Comparison of ENCODE assay signal across 8 mouse cellular contexts in the genomic region with DNA sequence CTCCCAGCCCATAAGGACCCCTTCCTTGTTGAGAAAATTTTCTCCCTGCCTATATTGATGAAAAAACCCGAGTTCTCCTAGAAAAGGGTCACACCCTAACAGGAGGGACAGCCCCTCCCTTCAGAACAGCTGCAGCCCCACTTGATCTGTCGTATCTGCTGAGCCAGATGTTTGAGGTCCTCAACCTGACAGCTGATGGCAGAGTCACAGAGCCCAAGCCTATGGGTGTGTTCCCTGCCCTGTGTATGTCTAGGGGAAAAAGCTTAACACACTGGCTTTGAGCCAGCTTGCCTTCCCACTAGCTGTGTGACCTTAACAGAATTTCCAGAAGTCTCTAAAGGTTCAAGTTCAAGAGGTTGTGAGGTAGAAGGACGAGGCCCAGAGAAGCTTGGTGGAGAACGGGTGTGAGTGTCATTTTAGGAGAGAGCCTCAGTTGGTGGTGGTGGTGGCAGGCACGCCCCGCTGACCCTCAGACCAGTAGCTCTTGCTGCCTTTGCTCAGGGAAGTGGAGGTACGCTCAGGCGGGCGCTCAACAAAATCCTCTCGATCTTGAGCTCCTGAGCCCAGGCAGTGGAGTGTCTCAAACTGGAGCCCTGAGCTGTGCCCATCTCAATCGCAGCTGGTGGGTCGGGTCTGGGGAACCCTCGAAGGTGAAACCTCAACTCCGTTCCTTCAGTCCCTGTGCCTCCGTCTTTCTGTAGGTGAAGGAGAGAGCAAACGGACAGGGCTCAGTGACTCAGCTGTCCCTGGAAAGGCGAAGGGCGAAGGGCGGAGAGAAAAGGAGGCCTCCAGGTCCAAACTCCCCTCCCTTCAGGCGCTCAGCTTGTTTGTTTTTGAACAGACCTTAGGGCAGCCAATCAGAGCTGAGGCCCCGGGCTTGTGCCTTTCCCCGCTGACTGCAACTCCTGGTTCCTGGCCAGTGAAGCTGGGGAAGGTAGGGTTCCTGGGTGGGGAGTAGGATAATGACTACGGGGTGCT. TPM values are rescaled to one million over a fixed set of nuclear protein-coding genes. Genes with fewer than 3 reads are reported as not detected.
DNase-seq lines count a peak whose midpoint lies in the region; ATAC-seq and TF ChIP-seq lines count a peak whose summit lies in the region.

No protein-coding gene starts in this region.

- H3K27me3 ChIP-seq in C2C12 (ENCODE audit: control insufficient read depth, insufficient read depth, insufficient read length), result peaks cover 32% of the 10 kb centered on the region
- H3K27me3 ChIP-seq in erythroblast, embryonic 14.5 days (ENCODE audit: control insufficient read depth), result peaks cover 16% of the 10 kb centered on the region
- no peaks in the 10 kb centered on the region; the same call in 1 of the 2 replicates for H3K27me3 ChIP-seq in heart, postnatal 0 days (ENCODE audit: control insufficient read depth, insufficient read depth, low read length)

- peaks cover 18% of the 10 kb centered on the region for H3K9me3 ChIP-seq in erythroblast, embryonic 14.5 days (ENCODE audit: control insufficient read depth, low read length)
- peaks cover 4% of the 10 kb centered on the region; the same call in 1 of the 2 replicates for H3K9me3 ChIP-seq in heart, postnatal 0 days (replicated peaks; ENCODE audit: control insufficient read depth, low read length)

- TF ChIP-seq EP300 in heart, postnatal 0 days (IDR thresholded peaks at IDR 0.05; ENCODE audit: low read depth), result no peak

- H3K36me3 ChIP-seq in C2C12 (ENCODE audit: control insufficient read depth, insufficient read depth), result no peaks in the 10 kb centered on the region
- peaks cover 52% of the 10 kb centered on the region for H3K36me3 ChIP-seq in erythroblast, embryonic 14.5 days (ENCODE audit: control insufficient read depth)
- H3K36me3 ChIP-seq in heart, postnatal 0 days (replicated peaks; ENCODE audit: control insufficient read depth, insufficient read depth, low read length), result no peaks in the 10 kb centered on the region

- no peak overlapping the region for H3K27ac ChIP-seq in bone marrow macrophage, adult 2 months (ENCODE audit: insufficient read depth, low read depth, low read length)
- H3K27ac ChIP-seq in heart, postnatal 0 days (ENCODE audit: low read depth), result 0 out of 2 replicates have a peak overlapping the region, but pooled peaks have one; percentile 8

- H3K9ac ChIP-seq in heart, postnatal 0 days (replicated peaks; ENCODE audit: low read depth, low read length), result peak overlapping the region; percentile 41; the same call in 1 of the 2 replicates

- H3K4me1 ChIP-seq in bone marrow macrophage, adult 2 months (ENCODE audit: control insufficient read depth, insufficient read depth, low read length), result peaks cover 4% of the 10 kb centered on the region; the same call in 1 of the 2 replicates
- H3K4me1 ChIP-seq in erythroblast, embryonic 14.5 days (ENCODE audit: control insufficient read depth), result peaks cover 91% of the 10 kb centered on the region
- H3K4me1 ChIP-seq in heart, postnatal 0 days (ENCODE audit: control insufficient read depth, insufficient read depth), result peaks cover 15% of the 10 kb centered on the region; the same call in 1 of the 2 replicates

- WGBS in heart, postnatal 0 days, result 7% methylated on average over 23 of the region's 23 CpGs

- ATAC-seq in heart, postnatal 0 days (ENCODE audit: insufficient read depth, low read depth), result peak; percentile 69
- ATAC-seq in megakaryocyte-erythroid progenitor cell, adult 5-6 weeks (replicated peaks; ENCODE audit: low FRiP score, low TSS enrichment, poor library complexity, severe bottlenecking), result peak; percentile 94

- H3K79me3 ChIP-seq in C2C12 (ENCODE audit: low read depth), result no peaks in the 10 kb centered on the region

- no peak for TF ChIP-seq POLR2A in bone marrow macrophage, adult 2 months (IDR thresholded peaks at IDR 0.05; ENCODE audit: borderline replicate concordance, low read depth, low read length)

- no peak for TF ChIP-seq CTCF in C2C12 (IDR thresholded peaks at IDR 0.05; ENCODE audit: control insufficient read depth, insufficient read depth, insufficient read length)
- no peak for TF ChIP-seq CTCF in bone marrow macrophage, adult 2 months (IDR thresholded peaks at IDR 0.05; ENCODE audit: low read depth, low read length)
- no peak for TF ChIP-seq CTCF in heart, postnatal 0 days (IDR thresholded peaks at IDR 0.05; ENCODE audit: low read depth)

- no peak overlapping the region for H3ac ChIP-seq in C2C12 (ENCODE audit: control insufficient read depth, insufficient read length, low read depth)

- H3K4me3 ChIP-seq in C2C12 (ENCODE audit: insufficient read depth, poor library complexity, severe bottlenecking), result no peak overlapping the region
- H3K4me3 ChIP-seq in bone marrow macrophage, adult 2 months (ENCODE audit: insufficient read depth, low read length), result peak overlapping the region; percentile 11; the same call in 1 of the 2 replicates
- peak overlapping the region; percentile 70 for H3K4me3 ChIP-seq in erythroblast, embryonic 14.5 days (replicated peaks)
- H3K4me3 ChIP-seq in heart, postnatal 0 days (ENCODE audit: low read depth, low read length), result peak overlapping the region; percentile 26

- peak overlapping the region; percentile 57 for H3K4me2 ChIP-seq in heart, postnatal 0 days (ENCODE audit: low read depth, low read length)

- no peak for DNase-seq in heart, postnatal 0 days (ENCODE audit: low spot score)
- DNase-seq in kidney, postnatal 36 days, result peak; percentile 82 to 91
- DNase-seq in urinary bladder, postnatal 14 days (ENCODE audit: low spot score), result peak; percentile 70
- DNase-seq in layer of hippocampus, adult 9-10 months (ENCODE audit: low spot score), result no peak

- H3K79me2 ChIP-seq in C2C12 (ENCODE audit: control insufficient read depth, insufficient read depth), result no peaks in the 10 kb centered on the region

TF ChIP-seq in C2C12, 6 proteins besides CTCF, POLR2A, EP300 and RAD21:
- TF ChIP-seq MYOD1 (IDR thresholded peaks at IDR 0.05; ENCODE audit: control insufficient read depth, insufficient read length, low read depth) (peak; percentile 93), CEBPB (IDR thresholded peaks at IDR 0.05; ENCODE audit: low read depth) (no peak)

RNA-seq across cellular contexts. Expression of gene Slc4a1, which starts 9.5 kb away (rescaled TPM):
- polyA plus RNA-seq in C2C12 (2012; fragmentation: generic; extraction: Trizol), result not detected
- not detected in 2 replicates for polyA plus RNA-seq in bone marrow macrophage, adult 2 months (2012; ENCODE audit: insufficient read depth, insufficient read length, missing spikeins)
- 575 and 672 TPM in 2 replicates for polyA plus RNA-seq in erythroblast, embryonic 14.5 days (2012)
- 1.9 and 7.5 TPM in 2 replicates for total RNA-seq in heart, postnatal 0 days (2014; rRNA removed; ENCODE audit: low replicate concordance)
- polyA plus RNA-seq in heart, postnatal 0 days (2015; fragmentation: Nextera tagmentation; extraction: Ambion mirVana), result 1.3 and 3.1 TPM in 2 replicates
- total RNA-seq in megakaryocyte-erythroid progenitor cell, adult 5-6 weeks (2014; fragmentation: Nextera tagmentation), result 0.42 and 0.46 TPM in 2 replicates
- total RNA-seq in megakaryocyte-erythroid progenitor cell, adult 5-6 weeks (2017), result 0.27 and 6.8 TPM in 2 replicates

RNA-seq across cellular contexts. Expression of gene Rundc3a, which starts 17.7 kb away (rescaled TPM):
- polyA plus RNA-seq in C2C12 (2012; fragmentation: generic; extraction: Trizol), result 2.2 TPM
- not detected in 2 replicates for polyA plus RNA-seq in bone marrow macrophage, adult 2 months (2012; ENCODE audit: insufficient read depth, insufficient read length, missing spikeins)
- polyA plus RNA-seq in erythroblast, embryonic 14.5 days (2012), result 1.8 and 2.1 TPM in 2 replicates
- total RNA-seq in heart, postnatal 0 days (2014; rRNA removed; ENCODE audit: low replicate concordance), result 12.5 TPM in 1 of 2 replicates, not detected in the other
- 0.74 and 0.92 TPM in 2 replicates for polyA plus RNA-seq in heart, postnatal 0 days (2015; fragmentation: Nextera tagmentation; extraction: Ambion mirVana)
- total RNA-seq in megakaryocyte-erythroid progenitor cell, adult 5-6 weeks (2014; fragmentation: Nextera tagmentation), result not detected in 2 replicates
- total RNA-seq in megakaryocyte-erythroid progenitor cell, adult 5-6 weeks (2017), result not detected in 2 replicates

RNA-seq across cellular contexts. Expression of gene Slc25a39, which starts 32.3 kb away (rescaled TPM):
- polyA plus RNA-seq in C2C12 (2012; fragmentation: generic; extraction: Trizol), result 174 TPM
- polyA plus RNA-seq in bone marrow macrophage, adult 2 months (2012; ENCODE audit: insufficient read depth, insufficient read length, missing spikeins), result 133 and 173 TPM in 2 replicates
- 579 and 725 TPM in 2 replicates for polyA plus RNA-seq in erythroblast, embryonic 14.5 days (2012)
- 281 and 322 TPM in 2 replicates for total RNA-seq in heart, postnatal 0 days (2014; rRNA removed; ENCODE audit: low replicate concordance)
- 267 and 269 TPM in 2 replicates for polyA plus RNA-seq in heart, postnatal 0 days (2015; fragmentation: Nextera tagmentation; extraction: Ambion mirVana)
- 115 and 148 TPM in 2 replicates for total RNA-seq in megakaryocyte-erythroid progenitor cell, adult 5-6 weeks (2014; fragmentation: Nextera tagmentation)
- 43.8 and 55.9 TPM in 2 replicates for total RNA-seq in megakaryocyte-erythroid progenitor cell, adult 5-6 weeks (2017)

RNA-seq across cellular contexts. Expression of gene Grn, which starts 54.6 kb away (rescaled TPM):
- polyA plus RNA-seq in C2C12 (2012; fragmentation: generic; extraction: Trizol), result 79.1 TPM
- polyA plus RNA-seq in bone marrow macrophage, adult 2 months (2012; ENCODE audit: insufficient read depth, insufficient read length, missing spikeins), result 1,924 and 2,101 TPM in 2 replicates
- polyA plus RNA-seq in erythroblast, embryonic 14.5 days (2012), result 1.8 and 2.6 TPM in 2 replicates
- total RNA-seq in heart, postnatal 0 days (2014; rRNA removed; ENCODE audit: low replicate concordance), result 134 and 162 TPM in 2 replicates
- 174 and 176 TPM in 2 replicates for polyA plus RNA-seq in heart, postnatal 0 days (2015; fragmentation: Nextera tagmentation; extraction: Ambion mirVana)
- 16.1 and 17.8 TPM in 2 replicates for total RNA-seq in megakaryocyte-erythroid progenitor cell, adult 5-6 weeks (2014; fragmentation: Nextera tagmentation)
- total RNA-seq in megakaryocyte-erythroid progenitor cell, adult 5-6 weeks (2017), result 5.4 and 14.2 TPM in 2 replicates

RNA-seq across cellular contexts. Expression of gene Ubtf, which starts 55.9 kb away (rescaled TPM):
- polyA plus RNA-seq in C2C12 (2012; fragmentation: generic; extraction: Trizol), result 70.2 TPM
- polyA plus RNA-seq in bone marrow macrophage, adult 2 months (2012; ENCODE audit: insufficient read depth, insufficient read length, missing spikeins), result 59.0 and 59.7 TPM in 2 replicates
- 10.3 and 12.3 TPM in 2 replicates for polyA plus RNA-seq in erythroblast, embryonic 14.5 days (2012)
- 30.8 and 34.5 TPM in 2 replicates for total RNA-seq in heart, postnatal 0 days (2014; rRNA removed; ENCODE audit: low replicate concordance)
- 36.5 and 42.5 TPM in 2 replicates for polyA plus RNA-seq in heart, postnatal 0 days (2015; fragmentation: Nextera tagmentation; extraction: Ambion mirVana)
- total RNA-seq in megakaryocyte-erythroid progenitor cell, adult 5-6 weeks (2014; fragmentation: Nextera tagmentation), result 90.4 and 102 TPM in 2 replicates
- 162 and 180 TPM in 2 replicates for total RNA-seq in megakaryocyte-erythroid progenitor cell, adult 5-6 weeks (2017)

Comparison
In these comparisons a context has a peak if more than half of its experiments do, and no peak if none do; other contexts are left out.
1. DNase-seq: peak in kidney, postnatal 36 days (2 of 2) and urinary bladder, postnatal 14 days (single experiment); none in heart, postnatal 0 days (single experiment) and layer of hippocampus, adult 9-10 months (single experiment).
2. RNA of gene Slc4a1, which starts 9.5 kb away (polyA plus RNA-seq): 575 to 672 TPM in erythroblast, embryonic 14.5 days; 1.3 to 3.1 TPM in heart, postnatal 0 days, not detected in C2C12 (single experiment) and not detected in bone marrow macrophage, adult 2 months; every median in the first group is over 100 times any median in the second.